Mouse (Mus musculus): ENCODE data around the gene Heca. TPM values are rescaled to one million over a fixed set of nuclear protein-coding genes. Genes with fewer than 3 reads are reported as not detected.
A peak's percentile ranks its signal among the peaks of the same experiment; 100 is the strongest.

Gene Heca
- polyA plus RNA-seq, 1 experiment: 25.0 TPM

GRCm38 (mm10) chr10:17903449-17903848 is 44.4 kb downstream of the Heca start:
- Histone ChIP-seq H3K36me3 (ENCODE audit: control insufficient read depth, insufficient read depth, low read length) (peaks cover 20% of the 10 kb centered on the region), H3K27ac (ENCODE audit: insufficient read depth, low read length) (no peak overlapping the region), H3K27me3 (ENCODE audit: control insufficient read depth, insufficient read depth, low read length) (no peaks in the 10 kb centered on the region), H3K4me3 (ENCODE audit: extremely low read depth, insufficient read depth, insufficient read length) (no peak overlapping the region), H3K4me1 (ENCODE audit: control insufficient read depth, insufficient read depth, insufficient read length) (no peaks in the 10 kb centered on the region)
- TF ChIP-seq CTCF (IDR thresholded peaks at IDR 0.05; ENCODE audit: extremely low read depth, insufficient read depth, insufficient read length, insufficient replicate concordance): no peak
- TF ChIP-seq POLR2A (IDR thresholded peaks at IDR 0.05; ENCODE audit: low read depth, low read length): no peak
- WGBS: 85% methylated on average over 2 of the region's 2 CpGs
- DNase-seq (ENCODE audit: low read depth in 1 of 2, low spot score in 2 of 2): no peak

GRCm38 (mm10) chr10:17880724-17881123 is 67.1 kb downstream of the Heca start:
- TF ChIP-seq CTCF (IDR thresholded peaks at IDR 0.05; ENCODE audit: extremely low read depth, insufficient read depth, insufficient read length, insufficient replicate concordance) (no peak), POLR2A (IDR thresholded peaks at IDR 0.05; ENCODE audit: low read depth, low read length) (no peak)
- no peaks in the 10 kb centered on the region for H3K27me3 ChIP-seq (ENCODE audit: control insufficient read depth, insufficient read depth, low read length)
- DNase-seq (ENCODE audit: low read depth in 1 of 2, low spot score in 2 of 2): no peak
- 77% methylated on average over 2 of the region's 2 CpGs for WGBS
- H3K27ac ChIP-seq (ENCODE audit: insufficient read depth, low read length): no peak overlapping the region
- no peak overlapping the region for H3K4me3 ChIP-seq (ENCODE audit: extremely low read depth, insufficient read depth, insufficient read length)
- H3K4me1 ChIP-seq (ENCODE audit: control insufficient read depth, insufficient read depth, insufficient read length): no peaks in the 10 kb centered on the region
- H3K36me3 ChIP-seq (ENCODE audit: control insufficient read depth, insufficient read depth, low read length): no peaks in the 10 kb centered on the region

- H3K4me3 ChIP-seq (ENCODE audit: extremely low read depth, insufficient read depth, insufficient read length): no peak overlapping the region
- no peaks in the 10 kb centered on the region for H3K36me3 ChIP-seq (ENCODE audit: control insufficient read depth, insufficient read depth, low read length)
- no peak for DNase-seq (ENCODE audit: low read depth in 1 of 2, low spot score in 2 of 2)
- H3K27me3 ChIP-seq (ENCODE audit: control insufficient read depth, insufficient read depth, low read length): no peaks in the 10 kb centered on the region
- no peak overlapping the region for H3K27ac ChIP-seq (ENCODE audit: insufficient read depth, low read length)
- no peak for TF ChIP-seq CTCF (IDR thresholded peaks at IDR 0.05; ENCODE audit: extremely low read depth, insufficient read depth, insufficient read length, insufficient replicate concordance)
- no peak for TF ChIP-seq POLR2A (IDR thresholded peaks at IDR 0.05; ENCODE audit: low read depth, low read length)
- 75% methylated on average over 3 of the region's 3 CpGs for WGBS
- H3K4me1 ChIP-seq (ENCODE audit: control insufficient read depth, insufficient read depth, insufficient read length): no peaks in the 10 kb centered on the region
Observed at GRCm38 (mm10) chr10:17880038-17880437, 67.8 kb downstream of the Heca start.

GRCm38 (mm10) chr10:17878002-17878919 is 69.6 kb downstream of the Heca start:
- H3K27ac ChIP-seq (ENCODE audit: insufficient read depth, low read length): no peak overlapping the region
- H3K4me3 ChIP-seq (ENCODE audit: extremely low read depth, insufficient read depth, insufficient read length): no peak overlapping the region
- H3K4me1 ChIP-seq (ENCODE audit: control insufficient read depth, insufficient read depth, insufficient read length): no peaks in the 10 kb centered on the region
- 87% methylated on average over 8 of the region's 8 CpGs for WGBS
- H3K36me3 ChIP-seq (ENCODE audit: control insufficient read depth, insufficient read depth, low read length): no peaks in the 10 kb centered on the region
- no peaks in the 10 kb centered on the region for H3K27me3 ChIP-seq (ENCODE audit: control insufficient read depth, insufficient read depth, low read length)
- DNase-seq (ENCODE audit: low read depth in 1 of 2, low spot score in 2 of 2): no peak
- no peak for TF ChIP-seq POLR2A (IDR thresholded peaks at IDR 0.05; ENCODE audit: low read depth, low read length)
- TF ChIP-seq CTCF (IDR thresholded peaks at IDR 0.05; ENCODE audit: extremely low read depth, insufficient read depth, insufficient read length, insufficient replicate concordance): no peak

- H3K4me1 ChIP-seq (ENCODE audit: control insufficient read depth, insufficient read depth, insufficient read length): no peaks in the 10 kb centered on the region
- TF ChIP-seq CTCF (IDR thresholded peaks at IDR 0.05; ENCODE audit: extremely low read depth, insufficient read depth, insufficient read length, insufficient replicate concordance) (peak; percentile 68; the same call in 1 of the 2 replicates), POLR2A (IDR thresholded peaks at IDR 0.05; ENCODE audit: low read depth, low read length) (no peak)
- H3K27me3 ChIP-seq (ENCODE audit: control insufficient read depth, insufficient read depth, low read length): no peaks in the 10 kb centered on the region
- 57% methylated on average over 5 of the region's 5 CpGs for WGBS
- no peaks in the 10 kb centered on the region for H3K36me3 ChIP-seq (ENCODE audit: control insufficient read depth, insufficient read depth, low read length)
- no peak overlapping the region for H3K27ac ChIP-seq (ENCODE audit: insufficient read depth, low read length)
- H3K4me3 ChIP-seq (ENCODE audit: extremely low read depth, insufficient read depth, insufficient read length): no peak overlapping the region
- DNase-seq (ENCODE audit: low read depth in 1 of 2, low spot score in 2 of 2): peak; percentile 15 to 36
Observed at GRCm38 (mm10) chr10:17869822-17870662, 77.8 kb downstream of the Heca start.

- DNase-seq (ENCODE audit: low read depth in 1 of 2, low spot score in 2 of 2): no peak
- Histone ChIP-seq H3K27me3 (ENCODE audit: control insufficient read depth, insufficient read depth, low read length) (no peaks in the 10 kb centered on the region), H3K36me3 (ENCODE audit: control insufficient read depth, insufficient read depth, low read length) (no peaks in the 10 kb centered on the region), H3K4me1 (ENCODE audit: control insufficient read depth, insufficient read depth, insufficient read length) (no peaks in the 10 kb centered on the region), H3K4me3 (ENCODE audit: extremely low read depth, insufficient read depth, insufficient read length) (no peak overlapping the region), H3K27ac (ENCODE audit: insufficient read depth, low read length) (no peak overlapping the region)
- TF ChIP-seq CTCF (IDR thresholded peaks at IDR 0.05; ENCODE audit: extremely low read depth, insufficient read depth, insufficient read length, insufficient replicate concordance) (no peak), POLR2A (IDR thresholded peaks at IDR 0.05; ENCODE audit: low read depth, low read length) (no peak)
- 83% methylated on average over 6 of the region's 6 CpGs for WGBS
Observed at GRCm38 (mm10) chr10:17860701-17861480, 87.0 kb downstream of the Heca start.

All from spleen, adult 2 months (tissue).